Mouse (Mus musculus): ENCODE results near the gene M1ap.

Gene M1ap

GRCm38 (mm10) chr6:82939167-82939912 is 7.4 kb upstream of the M1ap start, which contains the start of gene Sema4f:
Gene Sema4f, minus strand, starts transcription at chr6:82939769.
- DNase-seq (ENCODE audit: low spot score): peak; percentile 83

GRCm38 (mm10) chr6:82940765-82941164 is 5.9 kb upstream of the M1ap start:
- DNase-seq (ENCODE audit: low spot score): no peak

- peak; percentile 39 for DNase-seq (ENCODE audit: low spot score)
Measured at GRCm38 (mm10) chr6:82945750-82946149, 952 bp upstream of the M1ap start.

- peak; percentile 11 for DNase-seq (ENCODE audit: low spot score)
Measured at GRCm38 (mm10) chr6:82956553-82957251, 10.0 kb downstream of the M1ap start.

GRCm38 (mm10) chr6:82961664-82962063 is 15.0 kb downstream of the M1ap start:
- no peak for DNase-seq (ENCODE audit: low spot score)

GRCm38 (mm10) chr6:82969249-82970084 is 22.8 kb downstream of the M1ap start:
- DNase-seq (ENCODE audit: low spot score): no peak

- peak; percentile 85 for DNase-seq (ENCODE audit: low spot score)
Measured at GRCm38 (mm10) chr6:82971031-82971430, 24.3 kb downstream of the M1ap start.

- DNase-seq (ENCODE audit: low spot score): peak; percentile 82
Measured at GRCm38 (mm10) chr6:82987411-82987971, 40.8 kb downstream of the M1ap start.

- DNase-seq (ENCODE audit: low spot score): no peak
Measured at GRCm38 (mm10) chr6:82993696-82994095, 47.0 kb downstream of the M1ap start.

- no peak for DNase-seq (ENCODE audit: low spot score)
Measured at GRCm38 (mm10) chr6:82994372-82994771, 47.7 kb downstream of the M1ap start.

GRCm38 (mm10) chr6:82996740-82997315 is 50.1 kb downstream of the M1ap start:
- DNase-seq (ENCODE audit: low spot score): peak; percentile 98

- DNase-seq (ENCODE audit: low spot score): peak; percentile 49
Measured at GRCm38 (mm10) chr6:82997511-82998102, 50.9 kb downstream of the M1ap start.

- no peak for DNase-seq (ENCODE audit: low spot score)
Measured at GRCm38 (mm10) chr6:82998326-82998725, 51.6 kb downstream of the M1ap start.

GRCm38 (mm10) chr6:82999986-83000385 is 53.3 kb downstream of the M1ap start:
- no peak for DNase-seq (ENCODE audit: low spot score)

- no peak for DNase-seq (ENCODE audit: low spot score)
Measured at GRCm38 (mm10) chr6:83003082-83003481, 56.4 kb downstream of the M1ap start.

GRCm38 (mm10) chr6:83003850-83004249 is 57.1 kb downstream of the M1ap start:
- DNase-seq (ENCODE audit: low spot score): no peak

- no peak for DNase-seq (ENCODE audit: low spot score)
Measured at GRCm38 (mm10) chr6:83004309-83004708, 57.6 kb downstream of the M1ap start.

GRCm38 (mm10) chr6:83004872-83005271 is 58.2 kb downstream of the M1ap start:
- DNase-seq (ENCODE audit: low spot score): no peak

GRCm38 (mm10) chr6:83005444-83006011 is 58.8 kb downstream of the M1ap start:
- no peak for DNase-seq (ENCODE audit: low spot score)

GRCm38 (mm10) chr6:83006114-83006513 is 59.4 kb downstream of the M1ap start:
- DNase-seq (ENCODE audit: low spot score): no peak

GRCm38 (mm10) chr6:83008659-83009058 is 62.0 kb downstream of the M1ap start:
- no peak for DNase-seq (ENCODE audit: low spot score)
